ENCODE assay signal across 19 mouse cellular contexts in the genomic region with DNA sequence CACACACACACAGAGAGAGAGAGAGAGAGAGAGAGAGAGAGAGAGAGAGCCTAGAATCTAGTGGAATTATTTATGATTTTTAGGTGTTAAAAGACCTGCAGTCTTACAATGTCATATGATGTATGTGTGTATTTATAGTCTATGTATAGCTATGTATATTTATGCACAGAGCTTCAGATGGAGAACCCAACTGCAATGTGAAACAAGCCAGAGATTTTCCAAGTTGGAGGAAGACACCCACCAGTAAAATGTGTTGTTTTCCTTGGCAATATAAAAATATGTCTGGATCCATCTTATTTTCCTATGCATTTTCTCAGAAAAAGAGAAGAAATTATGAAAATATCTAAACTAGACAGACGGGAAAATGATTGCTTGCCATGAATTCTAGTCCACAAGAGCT. TPM values are rescaled to one million over a fixed set of nuclear protein-coding genes. Genes with fewer than 3 reads are reported as not detected.
DNase-seq lines count a peak whose midpoint lies in the region; ATAC-seq and TF ChIP-seq lines count a peak whose summit lies in the region.
"Had no signal": no experiment of that assay in that cellular context is flagged by ENCODE, and none has a peak within 500 bp of the region (broad histone marks: within the 10 kb centered on the region; RNA-seq: fewer than 3 reads in every experiment).

No protein-coding gene starts in this region.

- no peak for ATAC-seq in hindbrain, embryonic 12.5 days (ENCODE audit: low FRiP score)
- no peak for ATAC-seq in midbrain, embryonic 12.5 days (ENCODE audit: low FRiP score, low read depth)
- ATAC-seq in midbrain, embryonic 14.5 days (ENCODE audit: low FRiP score, low TSS enrichment), result no peak
- ATAC-seq in embryonic facial prominence, embryonic 15.5 days (ENCODE audit: insufficient number of reproducible peaks, low FRiP score, low TSS enrichment, low read depth), result no peak
- ATAC-seq in forebrain, postnatal 0 days, result peak; percentile 59
- ATAC-seq: activated CD4-positive, CD25-positive, alpha-beta regulatory T cell, adult 4 months; intestine, embryonic 15.5 days; liver, postnatal 0 days had no signal

- WGBS in hindbrain, embryonic 12.5 days, result 83% methylated on average over 1 of the region's 1 CpGs
- WGBS in hindbrain, embryonic 10.5 days, result 85% methylated on average over 1 of the region's 1 CpGs
- WGBS in midbrain, embryonic 12.5 days, result 82% methylated on average over 1 of the region's 1 CpGs
- 67% methylated on average over 1 of the region's 1 CpGs for WGBS in midbrain, embryonic 14.5 days
- 66% methylated on average over 1 of the region's 1 CpGs for WGBS in embryonic facial prominence, embryonic 15.5 days
- 37% methylated on average over 1 of the region's 1 CpGs for WGBS in forebrain, postnatal 0 days

- 0 out of 2 replicates have a peak overlapping the region, but pooled peaks have one; percentile 77 for H3K27ac ChIP-seq in hindbrain, embryonic 12.5 days
- no peak overlapping the region for H3K27ac ChIP-seq in hindbrain, embryonic 10.5 days
- peak overlapping the region; percentile 56 for H3K27ac ChIP-seq in midbrain, embryonic 12.5 days (replicated peaks)
- H3K27ac ChIP-seq in midbrain, embryonic 14.5 days (replicated peaks; ENCODE audit: low read depth, low read length), result no peak overlapping the region; the same call in 1 of the 2 replicates
- peak overlapping the region; percentile 80; the same call in 1 of the 2 replicates for H3K27ac ChIP-seq in embryonic facial prominence, embryonic 15.5 days (replicated peaks)
- H3K27ac ChIP-seq in forebrain, postnatal 0 days (ENCODE audit: low read depth, low read length), result peak overlapping the region; percentile 87; the same call in 1 of the 2 replicates
- H3K27ac ChIP-seq: intestine, embryonic 15.5 days; stomach, embryonic 15.5 days had no signal

- H3K36me3 ChIP-seq in hindbrain, embryonic 12.5 days, result peaks cover 5% of the 10 kb centered on the region
- H3K36me3 ChIP-seq in hindbrain, embryonic 10.5 days, result peaks cover 15% of the 10 kb centered on the region
- H3K36me3 ChIP-seq in midbrain, embryonic 12.5 days, result peaks cover 6% of the 10 kb centered on the region
- no peaks in the 10 kb centered on the region for H3K36me3 ChIP-seq in midbrain, embryonic 14.5 days (ENCODE audit: control insufficient read depth, insufficient read depth, low read length)
- H3K36me3 ChIP-seq in embryonic facial prominence, embryonic 15.5 days, result peaks cover 5% of the 10 kb centered on the region; the same call in 1 of the 2 replicates
- H3K36me3 ChIP-seq in forebrain, postnatal 0 days (ENCODE audit: insufficient read depth), result no peaks in the 10 kb centered on the region
- H3K36me3 ChIP-seq: heart, embryonic 12.5 days; intestine, embryonic 15.5 days; neural tube, embryonic 15.5 days; stomach, embryonic 15.5 days had no signal

- no peak for DNase-seq in hindbrain, embryonic 10.5 days (ENCODE audit: low spot score)
- DNase-seq in midbrain, embryonic 14.5 days, result no peak
- DNase-seq in forebrain, postnatal 0 days, result peak; percentile 68
- DNase-seq in testis, postnatal 10 days (ENCODE audit: low spot score), result no peak
- DNase-seq: adrenal gland, adult 8-10 months; gastrocnemius, postnatal 10 days; kidney, adult 8-10 months; kidney, postnatal 10 days; liver, postnatal 0 days; thymus, adult 2 months had no signal

- H3K9ac ChIP-seq in hindbrain, embryonic 12.5 days, result no peak overlapping the region
- H3K9ac ChIP-seq in midbrain, embryonic 12.5 days (replicated peaks), result 0 out of 2 replicates have a peak overlapping the region, but pooled peaks have one; percentile 17
- no peak overlapping the region for H3K9ac ChIP-seq in midbrain, embryonic 14.5 days (replicated peaks; ENCODE audit: low read length)
- no peak overlapping the region for H3K9ac ChIP-seq in embryonic facial prominence, embryonic 15.5 days
- no peak overlapping the region for H3K9ac ChIP-seq in forebrain, postnatal 0 days
- H3K9ac ChIP-seq: heart, embryonic 12.5 days; intestine, embryonic 15.5 days; liver, postnatal 0 days; stomach, embryonic 15.5 days had no signal

- no peak for TF ChIP-seq CTCF in forebrain, postnatal 0 days (IDR thresholded peaks at IDR 0.05; ENCODE audit: low read depth)

- H3K9me3 ChIP-seq in hindbrain, embryonic 12.5 days (replicated peaks), result no peaks in the 10 kb centered on the region
- H3K9me3 ChIP-seq in hindbrain, embryonic 10.5 days, result no peaks in the 10 kb centered on the region
- H3K9me3 ChIP-seq in midbrain, embryonic 12.5 days, result no peaks in the 10 kb centered on the region
- no peaks in the 10 kb centered on the region for H3K9me3 ChIP-seq in midbrain, embryonic 14.5 days (ENCODE audit: control insufficient read depth, low read length)
- no peaks in the 10 kb centered on the region for H3K9me3 ChIP-seq in embryonic facial prominence, embryonic 15.5 days (replicated peaks)
- H3K9me3 ChIP-seq in forebrain, postnatal 0 days (ENCODE audit: low read length), result no peaks in the 10 kb centered on the region
- H3K9me3 ChIP-seq: heart, embryonic 12.5 days; intestine, embryonic 15.5 days; neural tube, embryonic 15.5 days; stomach, embryonic 15.5 days had no signal

- H3K4me1 ChIP-seq in hindbrain, embryonic 12.5 days, result peaks cover 46% of the 10 kb centered on the region
- H3K4me1 ChIP-seq in hindbrain, embryonic 10.5 days (replicated peaks), result peaks cover 57% of the 10 kb centered on the region
- H3K4me1 ChIP-seq in midbrain, embryonic 12.5 days, result peaks cover 48% of the 10 kb centered on the region
- peaks cover 46% of the 10 kb centered on the region for H3K4me1 ChIP-seq in midbrain, embryonic 14.5 days (ENCODE audit: control insufficient read depth, insufficient read depth, low read length)
- peaks cover 41% of the 10 kb centered on the region for H3K4me1 ChIP-seq in embryonic facial prominence, embryonic 15.5 days
- H3K4me1 ChIP-seq in forebrain, postnatal 0 days (ENCODE audit: insufficient read depth), result peaks cover 25% of the 10 kb centered on the region

- H3K27me3 ChIP-seq in hindbrain, embryonic 12.5 days, result no peaks in the 10 kb centered on the region
- no peaks in the 10 kb centered on the region for H3K27me3 ChIP-seq in hindbrain, embryonic 10.5 days (ENCODE audit: insufficient read depth, poor library complexity, severe bottlenecking)
- H3K27me3 ChIP-seq in midbrain, embryonic 12.5 days, result no peaks in the 10 kb centered on the region
- no peaks in the 10 kb centered on the region for H3K27me3 ChIP-seq in midbrain, embryonic 14.5 days (ENCODE audit: control insufficient read depth, insufficient read depth, low read length)
- H3K27me3 ChIP-seq in embryonic facial prominence, embryonic 15.5 days, result no peaks in the 10 kb centered on the region
- H3K27me3 ChIP-seq in forebrain, postnatal 0 days (ENCODE audit: insufficient read depth, low read length), result no peaks in the 10 kb centered on the region
- H3K27me3 ChIP-seq: heart, embryonic 12.5 days; intestine, embryonic 15.5 days; neural tube, embryonic 15.5 days; stomach, embryonic 15.5 days had no signal

- H3K4me2 ChIP-seq in hindbrain, embryonic 12.5 days (replicated peaks), result no peak overlapping the region
- H3K4me2 ChIP-seq in midbrain, embryonic 12.5 days (replicated peaks), result no peak overlapping the region
- no peak overlapping the region for H3K4me2 ChIP-seq in midbrain, embryonic 14.5 days (ENCODE audit: low read length)
- no peak overlapping the region for H3K4me2 ChIP-seq in embryonic facial prominence, embryonic 15.5 days (replicated peaks)
- no peak overlapping the region for H3K4me2 ChIP-seq in forebrain, postnatal 0 days (ENCODE audit: low read depth)
- H3K4me2 ChIP-seq: intestine, embryonic 15.5 days; liver, embryonic 11.5 days; stomach, embryonic 15.5 days had no signal

- H3K4me3 ChIP-seq in hindbrain, embryonic 12.5 days, result no peak overlapping the region
- no peak overlapping the region for H3K4me3 ChIP-seq in hindbrain, embryonic 10.5 days
- H3K4me3 ChIP-seq in midbrain, embryonic 12.5 days, result no peak overlapping the region
- no peak overlapping the region for H3K4me3 ChIP-seq in midbrain, embryonic 14.5 days (replicated peaks; ENCODE audit: low read depth, low read length)
- H3K4me3 ChIP-seq in embryonic facial prominence, embryonic 15.5 days (replicated peaks), result no peak overlapping the region
- no peak overlapping the region for H3K4me3 ChIP-seq in forebrain, postnatal 0 days (ENCODE audit: low read depth, low read length)
- H3K4me3 ChIP-seq: heart, embryonic 12.5 days; intestine, embryonic 15.5 days; neural tube, embryonic 15.5 days; stomach, embryonic 15.5 days had no signal

RNA-seq across cellular contexts. Expression of gene Boc, which starts 32.7 kb away (rescaled TPM):
- polyA plus RNA-seq in hindbrain, embryonic 12.5 days (2016; fragmentation: Nextera tagmentation; extraction: Ambion mirVana), result 35.5 and 37.5 TPM in 2 replicates
- 36.0 and 43.9 TPM in 2 replicates for polyA plus RNA-seq in hindbrain, embryonic 10.5 days (2016; fragmentation: Nextera tagmentation; extraction: Ambion mirVana)
- polyA plus RNA-seq in midbrain, embryonic 12.5 days (2016; fragmentation: Nextera tagmentation; extraction: Ambion mirVana), result 52.4 and 67.7 TPM in 2 replicates
- 14.1 and 22.6 TPM in 2 replicates for polyA plus RNA-seq in midbrain, embryonic 14.5 days (2014; fragmentation: Nextera tagmentation; extraction: Ambion mirVana)
- 42.3 and 49.1 TPM in 2 replicates for polyA plus RNA-seq in embryonic facial prominence, embryonic 15.5 days (2015; fragmentation: Nextera tagmentation; extraction: Ambion mirVana)
- 12.3 TPM in 2 replicates for total RNA-seq in forebrain, postnatal 0 days (2014; rRNA removed)
- 2.8 and 3.5 TPM in 2 replicates for polyA plus RNA-seq in forebrain, postnatal 0 days (2015; fragmentation: Nextera tagmentation; extraction: Ambion mirVana)

Comparison
In these comparisons a context has a peak if more than half of its experiments do, and no peak if none do; other contexts are left out.
1. H3K27ac ChIP-seq: peak in hindbrain, embryonic 12.5 days (single experiment), midbrain, embryonic 12.5 days (single experiment), embryonic facial prominence, embryonic 15.5 days (single experiment) and forebrain, postnatal 0 days (single experiment); none in hindbrain, embryonic 10.5 days (single experiment) and midbrain, embryonic 14.5 days (single experiment).